Mouse (Mus musculus) Muller cell, postnatal 12 days (primary cell): ENCODE data around the gene Psen1.

ENCODE experiments used
- DNase-seq: peaks from one replicate; pipeline ENCODE4 v3.0.0-alpha.2; 2015; ENCODE audit errors: inconsistent ontology term

Gene Psen1

GRCm38 (mm10) chr12:83776766-83777165, 88.8 kb downstream of the Psen1 start:
- no peak for DNase-seq

GRCm38 (mm10) chr12:83780181-83780580, 92.2 kb downstream of the Psen1 start:
- no peak for DNase-seq

DNA sequence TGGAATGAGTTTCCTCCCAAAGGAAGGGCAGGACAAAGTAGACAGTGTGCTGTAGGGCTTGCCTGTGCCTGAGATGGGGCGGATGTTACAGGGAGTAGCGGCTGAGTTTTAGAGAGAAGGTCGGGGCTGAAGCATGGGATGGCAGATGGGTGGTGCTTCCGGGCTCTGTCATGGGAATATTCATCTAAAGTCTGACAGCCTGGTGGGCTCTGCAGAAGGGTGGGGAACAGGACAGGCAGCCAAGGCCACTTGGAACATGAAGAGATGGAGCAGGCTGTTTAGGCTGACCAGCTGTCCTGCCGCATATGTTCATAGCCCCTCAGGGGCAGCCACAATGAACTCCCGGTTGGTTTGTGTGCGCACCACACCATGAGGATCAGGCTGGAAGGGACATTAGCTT, 93.3 kb downstream of the Psen1 start:
- no peak for DNase-seq

DNA sequence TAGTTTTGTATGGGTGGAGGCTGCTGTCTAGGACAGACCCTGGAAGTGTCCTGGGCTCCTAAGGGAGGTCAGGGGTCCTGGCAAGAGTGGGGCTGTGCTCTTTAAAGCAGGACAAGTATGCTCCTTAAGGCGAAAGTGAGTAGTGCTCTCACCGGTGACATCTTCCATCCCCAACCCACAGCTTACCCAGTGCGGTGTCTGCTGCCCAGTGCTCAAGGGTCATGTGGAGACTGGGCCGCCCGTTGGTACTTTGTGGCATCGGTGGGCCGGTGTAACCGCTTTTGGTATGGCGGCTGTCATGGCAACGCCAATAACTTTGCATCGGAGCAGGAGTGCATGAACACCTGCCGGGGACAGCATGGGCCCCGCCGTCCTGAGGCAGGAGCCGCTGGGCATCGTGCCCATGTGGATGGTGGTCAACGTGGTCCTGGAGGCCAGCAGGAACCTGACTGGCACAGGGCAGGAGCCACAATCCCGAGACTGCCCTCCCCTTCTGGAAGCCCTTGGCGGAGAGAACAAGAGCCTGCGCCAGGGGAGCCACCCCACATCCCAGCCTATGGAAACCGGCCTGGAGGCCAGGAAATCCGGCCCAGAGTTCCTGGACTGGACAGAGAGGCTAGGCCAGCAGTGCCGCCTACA, 93.8 kb downstream of the Psen1 start:
- no peak for DNase-seq

DNA sequence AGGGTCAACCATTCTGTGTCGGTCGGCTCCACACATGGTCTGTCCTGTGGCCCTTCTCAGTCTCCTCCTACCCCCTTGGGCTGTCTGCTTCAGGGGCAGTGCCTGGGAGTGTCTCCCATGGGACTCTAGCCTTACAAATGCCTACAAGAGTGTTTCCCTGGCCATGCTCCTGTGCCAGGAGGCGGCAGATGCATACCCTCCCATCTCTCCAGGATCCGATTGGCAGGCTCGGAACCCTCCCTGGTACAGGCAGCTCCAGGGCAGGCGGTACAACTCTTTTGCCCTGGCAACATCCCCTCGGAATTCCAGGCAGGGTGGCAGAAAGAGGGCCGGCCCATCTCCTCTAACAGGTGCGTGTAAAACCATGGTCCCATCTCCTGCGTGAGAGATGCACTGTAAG, 94.7 kb downstream of the Psen1 start:
- no peak for DNase-seq
